Mouse (Mus musculus) heart, postnatal 25 days (tissue): ENCODE data around the gene Cox4i1. TPM values are rescaled to one million over a fixed set of nuclear protein-coding genes. Genes with fewer than 3 reads are reported as not detected.

Source experiments
- DNase-seq: peaks from one replicate; pipeline ENCODE4 v3.0.0; 2022; ENCODE audit warnings: low spot score
- intact Hi-C: fragments of 180-260 bp; cut with DNase I; formaldehyde crosslinking; loops from one replicate; pipeline ENCODE4 v1.15.1; 2025
- total RNA-seq, 2 experiments: library from RNA; stranded (reverse); gene quantifications; 2 replicates each; pipeline ENCODE4 v1.2.3; 2021

Cox4i1 gene
- total RNA-seq, result 1,000 to 10,000 TPM; 4,549 to 4,664 TPM

DNA sequence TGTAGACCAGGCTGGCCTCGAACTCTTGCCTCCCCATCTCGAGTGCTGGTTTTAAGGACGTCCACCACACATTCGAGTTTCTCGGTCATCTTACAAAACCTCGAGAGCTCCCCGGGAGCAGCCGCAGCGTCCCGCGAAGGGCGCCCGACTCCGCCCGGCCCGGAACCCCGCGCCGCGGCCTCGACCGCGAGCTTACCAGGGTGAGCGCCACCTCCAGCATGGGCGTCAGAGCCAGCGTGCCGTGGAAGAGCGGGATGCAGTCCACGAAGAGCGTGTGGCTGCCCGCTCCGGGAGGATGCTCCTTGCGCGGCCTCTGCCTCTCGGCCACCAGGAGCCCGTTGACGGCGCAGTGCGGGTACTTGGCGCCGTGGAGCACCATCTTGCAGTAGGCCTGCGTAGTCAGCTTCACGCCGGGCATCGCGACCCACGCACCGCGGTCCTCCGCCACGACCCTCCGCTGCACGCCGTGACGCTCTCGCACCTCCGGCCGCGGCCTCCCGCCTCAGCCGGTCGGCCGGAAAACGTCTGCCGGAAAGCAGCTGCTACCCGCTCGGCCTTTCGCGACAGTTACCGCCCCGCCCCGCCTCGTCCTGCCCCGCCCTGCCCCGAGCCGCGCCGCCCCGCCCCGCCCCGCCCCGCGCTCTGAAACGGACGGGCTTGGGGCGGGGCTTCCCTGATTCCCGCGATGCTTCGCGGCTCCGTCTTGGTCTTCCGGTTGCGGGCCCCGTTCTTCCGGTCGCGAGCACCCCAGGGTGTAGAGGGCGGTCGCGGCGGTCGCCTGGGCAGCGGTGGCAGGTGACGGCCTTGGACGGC, at the start of gene Cox4i1, which contains the start of gene Gm27021:
Cox4i1 (plus strand) TSS at position 662 of the 813 bp plus-strand sequence.
Gm27021 (minus strand) TSS at position 519 of the 813 bp plus-strand sequence.
- DNase-seq, result peak; percentile 80
- intact Hi-C loops, result no loop called here

DNA sequence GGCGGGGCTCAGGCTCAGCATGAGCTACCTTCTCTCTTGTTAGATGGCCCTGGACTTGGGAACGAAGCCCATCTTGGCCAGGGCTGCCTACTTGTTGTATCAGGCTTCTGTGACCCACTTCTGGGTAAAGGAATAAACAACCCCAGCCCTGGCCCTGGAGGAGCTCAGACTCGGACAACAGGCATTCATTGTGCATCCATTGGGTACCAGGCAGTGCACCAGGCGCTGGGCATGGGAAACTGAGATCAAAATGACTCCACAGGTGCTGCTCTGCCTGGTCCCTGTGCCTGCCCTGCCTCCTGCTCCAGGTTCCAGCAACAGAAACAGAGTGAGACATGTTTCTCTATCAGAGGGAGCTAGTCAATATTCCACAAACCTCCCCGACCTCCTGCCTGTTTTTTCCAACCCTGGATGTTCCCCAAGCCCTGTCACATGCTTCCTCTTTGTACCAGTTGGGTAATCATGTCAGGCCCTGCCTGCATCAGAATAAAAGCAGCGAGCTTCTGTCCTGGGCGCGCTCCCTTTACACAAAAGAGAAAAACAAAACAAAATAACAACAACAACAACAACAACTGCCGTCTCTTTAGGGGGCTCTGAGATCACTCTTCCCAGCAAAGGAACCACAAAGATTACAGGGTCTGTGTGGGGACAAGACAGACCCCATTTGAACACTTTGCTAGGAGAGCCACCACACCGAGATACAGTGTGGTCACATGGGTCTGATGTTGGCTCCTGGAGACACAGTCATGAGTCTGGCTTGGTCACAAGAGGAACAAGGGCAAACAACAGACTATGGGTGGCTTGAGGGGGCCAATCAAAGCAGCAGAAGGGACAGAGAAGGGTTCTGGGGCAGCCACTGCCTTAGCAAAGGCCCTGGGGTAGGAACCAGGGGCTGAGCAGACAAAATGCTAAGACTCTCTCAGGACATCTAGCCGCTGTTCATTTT, 48.5 kb upstream of the Cox4i1 start:
- intact Hi-C loops, result no loop called here
- DNase-seq, result no peak

DNA sequence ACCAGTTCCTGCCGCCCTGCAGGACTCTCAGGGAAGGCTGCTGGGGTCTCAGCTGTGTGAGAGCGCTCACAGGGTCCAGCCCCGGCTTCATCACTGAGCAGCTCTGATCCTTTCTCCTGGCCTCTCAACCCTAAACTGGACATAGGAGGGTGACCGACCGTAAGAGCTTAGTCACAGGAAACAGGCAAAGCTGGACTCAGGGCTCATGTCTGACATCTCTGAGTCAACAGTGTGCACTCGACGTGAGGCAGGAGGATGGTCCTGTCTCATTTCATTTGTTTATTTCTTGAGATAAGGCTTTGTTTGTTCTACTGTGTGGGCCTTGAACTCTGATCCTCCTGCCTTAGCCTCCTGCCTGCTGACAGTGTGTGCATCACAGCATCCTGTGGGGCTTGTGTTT, 47.6 kb upstream of the Cox4i1 start:
- no peak for DNase-seq
- intact Hi-C loops, result no loop called here

GRCm38 (mm10) chr8:120622161-120622560, 45.9 kb upstream of the Cox4i1 start:
- intact Hi-C loops, result no loop called here
- DNase-seq, result no peak

GRCm38 (mm10) chr8:120623608-120624007, 44.4 kb upstream of the Cox4i1 start:
- intact Hi-C loops, result no loop called here
- no peak for DNase-seq

- DNase-seq, result no peak
These were observed 41.6 kb upstream of the Cox4i1 start for GRCm38 (mm10) chr8:120626461-120626860.

DNA sequence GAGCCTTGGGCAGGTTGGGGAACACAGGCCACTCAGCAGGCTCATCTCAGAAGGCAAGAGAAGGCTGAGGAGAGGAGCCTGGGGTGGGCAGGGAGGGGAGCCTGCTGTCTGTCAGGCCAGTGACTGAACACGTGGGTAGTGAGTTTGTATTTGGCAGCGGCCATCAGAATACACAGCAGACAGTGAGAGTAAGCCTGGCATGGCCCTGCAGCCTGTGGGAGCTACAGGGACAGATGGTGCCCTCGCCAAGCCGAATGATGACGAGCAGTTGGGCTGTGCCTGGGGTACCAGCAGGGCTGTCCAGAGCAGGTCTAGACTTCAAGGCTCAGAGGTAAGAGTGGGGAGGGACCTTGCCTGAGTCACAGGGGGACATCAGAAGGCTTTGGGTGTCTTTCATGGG, 40.7 kb upstream of the Cox4i1 start:
- intact Hi-C loops, result no loop called here
- DNase-seq, result no peak

More at GRCm38 (mm10) chr8:120626461-120626860, 41.6 kb upstream of the Cox4i1 start:
- intact Hi-C loops, result no loop called here

GRCm38 (mm10) chr8:120630031-120630430, 38.0 kb upstream of the Cox4i1 start:
- no peak for DNase-seq
- intact Hi-C loops, result no loop called here

GRCm38 (mm10) chr8:120630848-120631247, 37.2 kb upstream of the Cox4i1 start:
- intact Hi-C loops, result no loop called here
- no peak for DNase-seq

- intact Hi-C loops, result no loop called here
- DNase-seq, result no peak
These were observed 36.3 kb upstream of the Cox4i1 start for GRCm38 (mm10) chr8:120631441-120632375.

DNA sequence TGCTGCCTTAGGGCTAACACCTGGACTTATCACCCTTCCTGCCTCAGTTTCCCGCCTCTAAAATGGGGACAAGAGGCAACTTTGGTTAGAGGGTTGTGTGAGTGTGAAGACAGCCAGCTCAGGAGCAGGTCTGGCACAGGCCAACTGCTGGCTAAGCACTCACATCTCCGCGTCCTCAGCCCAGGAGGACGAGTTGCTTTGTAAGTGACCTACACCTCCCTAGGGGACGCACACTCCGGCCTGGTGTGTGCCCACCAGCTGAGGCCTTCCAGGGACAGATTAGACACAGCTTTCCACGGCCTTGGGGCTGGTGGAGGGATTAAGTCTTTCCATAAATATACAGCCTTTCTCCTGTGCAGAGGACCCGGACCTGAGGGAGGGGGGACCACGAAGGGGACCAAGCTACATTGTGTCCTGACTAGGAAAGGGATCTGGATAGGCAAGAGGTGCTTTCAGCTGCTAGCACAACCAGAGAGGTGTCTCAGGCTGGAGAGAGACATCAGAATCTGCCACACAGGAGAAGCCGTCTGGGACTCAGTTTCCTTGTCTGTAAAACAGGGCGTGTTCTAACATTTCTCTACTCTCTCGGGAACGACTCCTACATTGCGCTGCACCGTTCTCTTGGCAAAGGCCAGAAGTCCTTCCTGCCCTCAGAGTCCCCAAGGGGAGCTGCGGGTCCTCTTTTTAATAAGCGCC, 34.9 kb upstream of the Cox4i1 start:
- intact Hi-C loops, result no loop called here
- DNase-seq, result no peak

- intact Hi-C loops, result no loop called here
- no peak for DNase-seq
These were observed 34.3 kb upstream of the Cox4i1 start for GRCm38 (mm10) chr8:120633665-120634271.

DNA sequence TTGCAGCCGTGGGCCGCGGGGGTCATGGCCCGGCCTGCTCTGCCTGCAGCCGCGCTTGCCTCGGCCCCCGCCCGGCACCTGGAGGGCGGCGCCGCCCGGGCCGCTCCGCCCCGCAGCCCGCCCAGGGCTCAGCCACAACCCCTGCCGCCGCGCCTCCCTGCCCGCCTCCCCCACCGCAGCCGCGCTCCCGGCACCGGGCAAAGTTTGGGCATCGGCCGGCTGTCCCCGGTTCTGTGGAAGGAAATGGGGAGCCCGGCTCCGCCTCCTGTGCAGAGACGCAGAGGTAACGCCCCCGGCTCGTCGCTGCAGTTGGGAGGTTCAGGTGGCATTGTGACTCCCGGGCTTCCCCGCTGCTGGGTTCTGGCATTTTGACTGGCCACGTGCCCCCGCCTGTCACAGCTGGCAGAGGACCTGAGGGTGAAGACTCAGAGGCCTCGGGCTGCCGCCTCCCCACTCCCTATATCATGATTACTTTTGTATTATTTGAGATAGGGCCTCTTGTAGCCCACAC, 33.6 kb upstream of the Cox4i1 start:
- DNase-seq, result no peak
- intact Hi-C loops, result no loop called here

DNA sequence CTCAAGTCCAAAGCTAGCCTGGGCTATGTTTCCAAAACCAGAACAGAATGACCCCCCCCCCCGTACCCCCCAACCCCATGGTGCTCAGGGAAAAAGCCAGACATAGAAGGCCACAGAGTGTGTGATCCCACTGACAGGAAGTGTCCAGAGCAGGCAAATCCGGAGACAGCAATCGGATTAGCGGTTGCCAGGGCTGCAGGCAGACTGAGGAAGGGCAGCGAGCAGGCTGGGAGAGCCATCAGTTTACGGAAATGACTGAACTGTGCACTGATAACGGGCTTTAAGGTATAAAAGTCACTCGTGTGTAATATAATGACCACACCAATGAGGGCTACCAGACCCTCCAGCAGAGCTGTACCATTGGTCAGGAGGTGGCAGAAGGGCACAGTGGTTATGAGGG, 26.8 kb upstream of the Cox4i1 start:
- no peak for DNase-seq
- intact Hi-C loops, result no loop called here

DNA sequence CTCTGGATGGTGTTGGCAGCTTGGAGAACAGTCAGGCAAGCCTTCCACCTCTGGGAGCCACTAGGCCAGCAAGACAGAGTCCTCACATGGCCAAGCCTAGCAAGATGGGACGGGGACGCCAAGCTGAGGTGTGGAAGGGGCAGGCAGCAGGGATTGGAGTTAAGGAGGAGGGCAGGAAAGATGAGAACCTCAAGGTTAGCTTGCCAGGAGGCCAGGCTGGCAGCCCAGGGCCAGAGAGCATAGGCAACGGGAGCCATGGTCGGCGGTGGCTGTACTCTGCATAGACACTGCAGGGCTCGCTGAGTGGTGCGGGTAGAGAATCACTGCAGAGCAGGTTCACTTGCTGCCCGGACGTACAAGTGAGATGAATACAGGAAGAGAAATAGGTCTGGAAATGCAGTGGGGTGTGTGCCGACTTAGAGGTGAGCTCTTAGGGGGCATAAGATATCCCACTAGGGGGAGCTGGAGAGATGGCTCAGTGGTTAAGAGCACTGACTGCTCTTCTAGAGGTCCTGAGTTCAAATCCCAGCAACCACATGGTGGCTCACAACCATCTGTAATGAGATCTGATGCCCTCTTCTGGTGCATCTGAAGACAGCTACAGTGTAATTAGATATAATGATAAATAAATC, 25.9 kb upstream of the Cox4i1 start:
- no peak for DNase-seq
- intact Hi-C loops, result no loop called here

DNA sequence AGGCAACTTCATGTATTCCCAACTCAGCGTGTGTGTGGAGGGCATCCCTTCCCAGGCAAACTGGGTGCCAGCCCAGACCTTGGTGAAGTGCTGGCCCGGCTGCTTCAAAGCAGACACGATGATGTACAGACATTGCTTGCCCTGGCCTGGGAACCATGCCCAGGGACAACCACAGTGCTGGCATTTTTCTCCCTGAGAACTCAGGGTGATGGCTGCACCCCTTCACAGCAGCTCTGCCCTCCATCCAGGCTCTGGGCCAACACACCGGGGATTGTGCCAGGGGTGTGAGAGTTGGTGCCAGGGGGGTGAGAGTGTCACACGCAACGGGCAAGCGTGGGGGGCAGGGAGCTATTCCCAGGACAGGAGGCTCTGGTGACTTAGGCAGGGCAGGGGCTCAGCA, 23.4 kb upstream of the Cox4i1 start:
- DNase-seq, result peak; percentile 44
- intact Hi-C loops, result loop anchor here (1.0 kb wide), 1 partner anchor 26 kb away; no protein-coding TSS in a partner anchor

- no peak for DNase-seq
- intact Hi-C loops, result no loop called here
These were observed 20.5 kb upstream of the Cox4i1 start, which contains the start of gene 1190005I06Rik for GRCm38 (mm10) chr8:120647532-120647931. TSS of gene 1190005I06Rik (minus strand) at chr8:120647632.
